In the genomic region with DNA sequence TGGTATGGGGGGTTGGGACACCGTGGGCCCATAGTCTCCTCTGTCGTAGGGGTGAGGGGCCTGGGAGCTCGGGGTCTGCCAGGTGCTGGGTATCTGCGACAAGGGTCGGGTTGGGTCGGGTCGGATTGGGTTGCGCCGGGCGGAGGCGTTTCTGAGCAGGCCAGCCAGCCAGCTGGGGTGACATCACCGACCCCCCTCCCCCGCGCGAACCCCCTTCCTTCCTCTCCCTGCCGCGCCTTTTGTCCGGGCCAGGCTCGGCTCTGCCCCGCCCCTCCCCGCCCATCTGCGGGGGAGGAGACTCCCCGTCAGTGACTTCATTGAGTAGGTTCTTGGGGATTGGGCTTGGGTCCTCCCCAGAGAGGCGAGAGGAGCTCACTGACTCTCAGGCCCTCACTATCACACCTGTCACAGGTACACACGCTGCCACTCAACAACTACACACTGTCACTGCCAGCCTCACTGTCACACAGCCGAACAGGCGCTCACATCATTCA, we compare ENCODE assay signal across 1 mouse cellular context.
TF ChIP-seq lines count a peak whose summit lies in the region.

No protein-coding gene starts in this region.

TF ChIP-seq in CH12.LX, 34 proteins besides CTCF, POLR2A, EP300 and RAD21:
- TF ChIP-seq ZC3H11A (IDR thresholded peaks at IDR 0.05; ENCODE audit: low read depth, low read length) = no peak
- no peak for TF ChIP-seq GABPA (IDR thresholded peaks at IDR 0.05; ENCODE audit: insufficient replicate concordance, low read depth, low read length)
- TF ChIP-seq MAFK (IDR thresholded peaks at IDR 0.05; ENCODE audit: insufficient replicate concordance, low read length) = no peak
- no peak for TF ChIP-seq NRF1 (IDR thresholded peaks at IDR 0.05; ENCODE audit: low read depth, low read length)
- TF ChIP-seq CHD2 (IDR thresholded peaks at IDR 0.05; ENCODE audit: low read length) = no peak
- TF ChIP-seq SMC3 (IDR thresholded peaks at IDR 0.05; ENCODE audit: low read depth, low read length) = no peak
- TF ChIP-seq RCOR1 (conservative IDR thresholded peaks at IDR 0.05; ENCODE audit: low read depth, low read length) = no peak
- TF ChIP-seq IRF4 (IDR thresholded peaks at IDR 0.05; ENCODE audit: low read depth, low read length) = no peak
- no peak for TF ChIP-seq ZKSCAN1 (IDR thresholded peaks at IDR 0.05; ENCODE audit: borderline replicate concordance, low read depth, low read length)
- no peak; the same call in 1 of the 2 replicates for TF ChIP-seq MEF2A (IDR thresholded peaks at IDR 0.05; ENCODE audit: borderline replicate concordance, low read depth, low read length)
- TF ChIP-seq UBTF (IDR thresholded peaks at IDR 0.05; ENCODE audit: low read depth, low read length) = no peak
- TF ChIP-seq TBP (conservative IDR thresholded peaks at IDR 0.05; ENCODE audit: low read depth, low read length) = no peak
- no peak for TF ChIP-seq ELF1 (IDR thresholded peaks at IDR 0.05; ENCODE audit: low read depth, low read length)
- no peak for TF ChIP-seq USF2 (conservative IDR thresholded peaks at IDR 0.05; ENCODE audit: low read depth, low read length)
